Mouse (Mus musculus): ENCODE data around the gene Fgfr2.

Fgfr2 gene

DNA sequence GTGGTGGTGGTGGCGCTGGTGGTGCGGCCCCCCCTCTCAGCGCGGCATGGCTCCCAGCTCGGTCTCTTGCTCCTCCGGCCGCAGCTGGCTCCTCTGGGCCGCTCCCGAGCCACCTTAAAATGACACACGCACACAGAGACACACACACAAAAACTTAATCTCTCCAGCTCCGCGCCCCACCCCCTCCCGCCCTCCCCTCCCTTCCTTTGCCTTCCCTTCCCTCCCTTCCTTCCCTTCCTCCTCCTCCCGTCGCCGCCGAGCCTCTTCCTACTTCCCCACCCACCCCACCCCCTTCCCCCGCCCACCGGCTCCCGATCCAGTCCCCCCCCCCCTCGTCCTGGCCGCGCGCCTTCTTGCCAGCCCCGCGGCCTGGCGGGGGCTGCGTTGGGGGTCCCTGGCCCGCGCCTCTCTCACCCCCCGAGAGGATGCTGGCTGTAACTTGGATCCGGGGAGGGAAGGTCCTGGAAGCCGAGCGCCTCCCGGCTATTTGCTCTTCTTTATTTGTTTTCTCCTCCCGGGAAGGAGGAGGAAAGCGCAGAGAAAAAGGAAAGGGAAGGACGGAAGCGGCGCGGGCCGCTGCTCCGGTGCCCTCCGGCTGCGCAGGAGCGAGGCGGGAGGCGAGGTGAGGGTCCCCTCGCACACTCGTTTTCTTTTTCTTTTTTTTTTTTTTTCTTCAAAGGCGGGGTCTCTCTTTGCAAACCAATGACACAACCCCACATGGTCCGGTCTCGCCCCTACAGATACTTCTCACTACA lies at the start of gene Fgfr2:
Fgfr2 (minus strand) TSS at position 107 of the 755 bp plus-strand sequence.
- DNase-seq: peak; percentile 66

DNA sequence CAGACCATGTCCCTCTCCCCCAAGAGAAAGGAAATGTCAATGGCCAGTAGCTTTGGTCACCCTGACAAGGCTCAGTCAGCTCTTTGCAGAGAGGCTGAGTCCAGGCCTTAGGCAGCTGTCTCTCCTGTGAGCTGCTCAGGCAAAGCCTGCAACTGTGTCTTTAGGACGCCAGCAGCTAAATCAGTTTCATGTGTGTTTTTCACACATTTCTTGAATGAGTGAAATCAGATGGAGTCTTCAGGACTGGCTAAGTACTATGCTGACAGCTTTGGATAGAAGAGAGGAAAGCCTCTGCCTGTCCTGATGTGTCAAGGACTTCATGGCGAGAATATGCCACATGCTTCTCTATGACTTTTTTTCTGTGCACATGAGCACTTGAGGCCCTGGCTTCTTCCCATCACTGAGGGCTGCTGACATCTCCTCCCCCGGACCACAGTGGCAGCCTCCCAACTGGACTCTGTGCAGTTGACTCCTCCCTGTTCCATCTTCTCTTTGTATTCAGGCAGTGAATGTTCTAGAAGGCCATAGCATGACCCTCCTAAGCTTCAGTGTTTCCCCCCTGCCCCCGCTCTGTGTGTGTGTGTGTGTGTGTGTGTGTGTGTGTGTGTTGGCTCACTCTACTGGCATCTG lies 48.4 kb upstream of the Fgfr2 start:
- no peak for DNase-seq

DNA sequence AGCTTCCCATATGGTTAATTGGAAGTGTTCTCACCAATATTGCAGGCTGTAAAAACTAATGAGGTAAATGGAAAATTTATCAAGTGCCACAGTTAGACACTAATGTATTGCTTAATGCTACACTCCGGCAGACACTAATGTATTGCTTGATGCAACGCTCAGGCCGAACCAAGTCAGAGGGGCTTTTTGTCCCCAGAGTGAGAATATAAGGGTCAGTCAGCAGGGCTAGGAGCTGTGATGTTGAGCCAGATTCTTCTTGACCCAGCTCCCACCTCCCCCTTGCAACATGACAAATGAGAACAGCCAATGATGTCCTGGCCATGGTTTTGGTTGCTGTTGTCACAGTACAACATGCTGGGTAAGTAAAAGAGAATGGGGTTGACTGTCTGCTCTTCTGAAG lies 45.8 kb upstream of the Fgfr2 start:
- no peak for DNase-seq

DNA sequence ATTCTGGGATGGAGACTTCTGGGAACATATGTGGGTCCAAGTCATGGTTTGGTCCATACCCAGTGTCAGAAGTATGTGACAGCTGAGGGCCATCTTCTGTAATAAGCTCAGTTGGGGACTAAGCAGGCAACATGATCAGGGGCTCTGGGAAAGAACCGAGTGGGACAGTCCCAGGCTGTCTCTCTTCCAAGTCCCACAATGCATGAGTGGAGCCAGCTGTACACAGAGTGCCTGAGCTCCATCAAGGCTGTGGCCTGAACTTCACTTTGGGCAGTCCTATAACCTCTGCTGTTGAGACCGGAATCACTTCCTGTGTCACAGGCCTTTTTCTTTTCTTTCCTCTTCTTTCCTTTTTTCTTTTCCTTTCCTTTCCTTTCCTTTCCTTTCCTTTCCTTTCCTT lies 44.8 kb upstream of the Fgfr2 start:
- DNase-seq: no peak

DNA sequence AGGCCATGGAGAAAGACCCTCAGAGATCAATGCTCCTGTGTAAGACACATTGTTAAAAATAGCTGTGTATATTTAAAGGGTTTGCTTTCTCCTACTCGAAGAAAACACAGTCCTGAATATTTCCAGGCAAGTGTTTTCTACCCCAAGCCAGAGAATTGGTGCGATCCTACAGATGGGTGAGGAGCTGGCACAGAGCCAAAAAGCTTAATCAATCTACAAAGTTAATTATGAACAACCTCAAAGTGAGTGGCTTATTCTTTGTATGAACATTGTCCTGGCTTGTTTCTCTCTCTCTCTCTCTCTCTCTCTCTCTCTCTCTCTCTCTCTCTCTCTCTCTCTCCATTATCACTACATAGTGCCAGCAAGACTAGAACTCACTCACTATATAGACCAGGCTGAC lies 41.6 kb upstream of the Fgfr2 start:
- peak; percentile 21 for DNase-seq

DNA sequence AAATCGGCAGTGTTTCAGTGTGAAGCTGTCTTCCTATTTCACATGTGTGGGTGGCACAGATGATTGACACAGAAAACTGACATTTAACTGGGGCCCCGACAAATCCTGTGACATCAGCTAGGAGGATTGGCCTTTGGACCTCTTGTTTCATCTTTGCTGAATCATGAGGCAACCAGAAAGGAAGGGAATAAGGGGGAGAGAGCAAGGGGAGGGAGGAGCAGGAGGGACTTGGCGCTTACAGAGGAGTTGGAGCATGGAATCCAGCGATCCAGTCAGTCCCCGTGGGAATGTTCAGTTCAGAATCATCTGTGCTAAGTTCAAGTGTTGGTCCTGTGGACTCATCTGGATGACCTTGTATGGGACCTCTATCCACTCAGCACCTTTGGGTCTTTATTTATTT lies 39.9 kb upstream of the Fgfr2 start:
- no peak for DNase-seq

DNA sequence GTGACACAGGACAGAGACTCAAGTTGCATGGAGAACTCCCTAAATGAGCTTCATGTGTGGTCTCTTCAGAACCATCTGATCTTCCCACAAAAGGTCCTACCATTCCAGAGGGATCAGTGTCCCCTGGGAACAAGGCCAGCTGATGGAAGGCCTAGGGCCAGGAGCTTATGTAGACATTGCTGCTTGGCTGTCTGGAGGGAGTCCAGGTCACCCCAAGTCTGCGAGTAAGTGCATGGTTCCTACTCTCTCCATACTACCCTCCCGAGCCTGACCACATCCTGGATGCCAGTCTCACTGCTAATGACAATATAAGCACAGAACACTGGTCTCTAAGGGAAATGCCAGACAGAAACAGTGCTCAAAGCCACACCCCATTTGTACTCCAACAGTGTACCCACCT lies 39.0 kb upstream of the Fgfr2 start:
- no peak for DNase-seq

DNA sequence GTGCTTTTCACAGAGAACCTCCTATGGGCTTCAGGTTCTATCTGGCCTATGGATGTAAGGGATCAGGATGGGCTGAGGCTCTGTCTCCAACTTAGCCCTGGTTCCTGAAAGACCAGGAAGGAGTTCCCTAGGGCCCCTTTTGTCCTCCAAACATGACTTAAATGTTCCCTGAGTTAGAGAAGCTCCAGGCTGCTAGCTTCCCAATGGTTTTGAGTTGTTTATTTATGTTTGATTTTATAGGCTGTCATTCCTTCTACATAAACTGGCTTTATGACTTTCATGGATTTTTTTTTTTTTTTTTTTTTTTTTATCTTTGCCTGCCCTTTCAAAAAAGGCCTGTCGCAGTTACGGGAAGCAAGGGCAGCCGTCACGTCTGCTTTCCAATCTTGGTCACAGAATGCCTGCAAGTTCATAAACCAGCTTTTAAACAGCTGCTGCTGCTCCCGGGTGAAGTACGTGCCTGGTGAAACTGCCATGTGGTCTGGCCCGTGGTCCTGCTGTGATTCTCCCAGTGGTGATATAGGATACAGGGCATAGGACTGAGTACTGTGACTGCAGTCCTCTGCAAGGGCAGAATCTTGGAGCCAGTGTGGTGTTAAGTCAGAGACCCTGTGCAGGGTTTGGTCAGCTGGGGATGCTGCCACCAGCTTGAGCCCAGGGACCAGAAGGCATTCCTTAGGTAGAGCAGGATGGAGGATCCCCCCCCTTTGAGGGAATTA lies 38.4 kb upstream of the Fgfr2 start:
- DNase-seq: no peak

DNA sequence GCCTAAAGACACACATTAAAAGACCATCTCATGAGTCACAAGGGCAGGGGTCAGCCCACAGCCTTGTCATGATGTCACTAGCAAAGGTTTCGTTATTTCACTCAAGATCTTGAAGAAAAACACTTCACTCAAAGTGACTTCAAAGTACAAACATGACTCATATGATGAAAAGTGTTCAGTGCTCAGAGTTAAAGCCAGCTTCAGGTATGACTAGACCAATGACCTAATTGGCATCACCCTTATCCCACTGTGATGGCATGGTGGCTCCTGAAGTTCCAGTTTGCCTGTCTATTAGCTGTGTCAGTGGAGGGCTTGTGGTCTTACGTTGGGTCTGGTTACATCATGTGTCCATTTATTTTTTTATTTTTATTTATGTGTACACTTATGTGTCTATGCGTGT lies 36.4 kb upstream of the Fgfr2 start:
- no peak for DNase-seq

DNA sequence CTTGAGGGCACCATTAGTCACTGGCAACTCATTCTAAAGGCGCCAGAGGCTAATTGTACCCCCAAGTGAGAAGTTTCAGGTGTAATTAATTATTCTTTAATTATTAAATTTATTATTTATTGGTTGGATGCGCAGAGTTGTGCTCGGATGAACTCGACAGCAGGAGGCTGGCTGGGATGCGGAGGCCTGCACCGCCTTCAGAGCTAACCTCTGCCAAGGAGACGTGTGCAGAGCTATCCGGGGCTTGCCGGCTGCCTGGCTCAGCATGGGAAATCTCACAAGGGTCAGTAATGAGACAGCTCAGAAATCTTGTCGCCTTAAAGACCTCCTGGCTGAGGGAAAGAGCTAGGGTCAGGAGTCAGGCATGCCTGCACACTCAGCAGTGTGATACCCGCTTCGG lies 32.5 kb upstream of the Fgfr2 start:
- no peak for DNase-seq

DNA sequence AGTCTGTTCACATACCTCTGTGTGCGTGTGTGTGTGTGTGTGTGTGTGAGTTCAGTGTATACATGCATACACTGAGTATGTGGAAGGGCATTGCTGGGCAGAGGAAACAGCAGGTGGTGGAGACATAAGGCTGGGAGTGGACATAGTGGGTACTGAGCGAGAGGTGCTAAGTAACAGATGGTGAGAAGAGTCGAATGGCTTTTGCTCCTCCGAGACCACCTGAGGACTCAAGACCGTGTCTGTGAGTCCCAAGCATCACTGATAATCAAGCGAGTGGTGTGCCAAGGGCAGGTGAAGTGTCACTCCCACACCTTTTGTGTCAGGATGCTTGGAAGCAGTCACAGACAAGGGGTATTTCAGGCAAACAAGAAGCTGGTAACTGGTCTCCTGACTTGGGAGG lies 31.7 kb upstream of the Fgfr2 start:
- no peak for DNase-seq

DNA sequence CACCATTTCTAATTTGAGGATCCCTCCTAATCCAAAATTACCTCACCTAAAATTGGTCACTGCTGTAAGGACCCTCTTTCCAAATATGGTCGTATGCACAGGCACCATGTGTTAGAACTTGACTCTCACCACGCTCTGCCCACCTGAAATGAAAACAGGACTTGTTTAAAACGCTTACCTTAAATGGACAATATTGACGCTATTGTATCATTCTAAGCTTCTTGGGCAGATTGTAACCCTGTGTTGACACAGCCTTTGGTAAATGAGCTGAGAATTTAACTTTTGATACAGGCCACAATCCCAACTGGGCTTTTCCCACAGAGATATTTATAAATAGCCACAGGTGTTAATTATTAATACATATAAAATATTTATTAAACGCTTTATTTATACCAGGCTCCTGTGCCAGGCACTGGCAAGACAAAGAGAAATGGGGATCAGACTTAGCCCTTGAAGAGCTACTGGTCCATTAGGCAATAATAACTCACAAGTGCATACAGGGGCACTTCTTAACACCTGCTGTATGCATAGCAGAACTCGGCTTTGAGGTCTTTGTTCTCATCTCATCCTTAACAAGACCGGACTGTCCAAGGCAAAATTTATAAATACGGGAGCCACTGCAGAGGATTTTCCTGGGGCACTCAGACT lies 16.7 kb upstream of the Fgfr2 start:
- DNase-seq: no peak

DNA sequence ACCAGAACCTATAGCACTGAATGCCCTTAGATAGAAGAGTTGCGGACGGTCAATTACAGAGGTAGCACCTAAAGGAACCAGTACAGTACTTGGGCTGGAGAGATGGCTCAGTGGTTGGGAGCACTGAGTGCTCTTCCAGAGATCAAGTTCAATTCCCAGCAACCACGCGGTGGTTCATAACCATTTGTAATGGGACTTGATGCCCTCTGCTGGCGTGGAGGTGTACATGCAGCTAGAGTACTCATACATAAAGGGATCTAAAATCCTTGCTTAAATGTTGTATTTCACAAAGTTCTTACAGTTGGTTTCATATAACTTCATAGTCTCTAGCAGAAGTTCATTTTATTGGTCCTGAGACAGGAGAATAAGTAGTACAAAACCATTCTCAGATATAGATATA lies 10.4 kb upstream of the Fgfr2 start:
- DNase-seq: no peak

DNA sequence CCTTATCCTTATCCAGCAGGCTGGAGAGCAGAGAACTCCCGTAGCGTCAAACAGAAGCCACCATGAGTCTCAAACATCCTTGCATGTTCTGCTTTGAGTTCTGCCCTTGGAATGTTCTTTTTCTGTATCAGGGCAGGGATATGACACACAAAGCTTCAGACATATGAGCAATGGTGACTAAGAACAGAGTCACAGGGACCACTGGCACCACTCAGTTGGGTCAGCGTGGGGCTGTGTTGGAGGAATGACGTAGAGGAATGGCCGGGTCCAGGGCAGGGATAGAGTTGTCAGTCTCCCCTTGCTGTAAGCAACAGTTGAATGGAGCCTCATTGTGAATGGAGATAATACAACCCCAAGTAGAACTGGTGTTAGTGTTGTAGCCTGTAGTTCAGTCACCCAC lies 9.6 kb upstream of the Fgfr2 start:
- DNase-seq: no peak

DNA sequence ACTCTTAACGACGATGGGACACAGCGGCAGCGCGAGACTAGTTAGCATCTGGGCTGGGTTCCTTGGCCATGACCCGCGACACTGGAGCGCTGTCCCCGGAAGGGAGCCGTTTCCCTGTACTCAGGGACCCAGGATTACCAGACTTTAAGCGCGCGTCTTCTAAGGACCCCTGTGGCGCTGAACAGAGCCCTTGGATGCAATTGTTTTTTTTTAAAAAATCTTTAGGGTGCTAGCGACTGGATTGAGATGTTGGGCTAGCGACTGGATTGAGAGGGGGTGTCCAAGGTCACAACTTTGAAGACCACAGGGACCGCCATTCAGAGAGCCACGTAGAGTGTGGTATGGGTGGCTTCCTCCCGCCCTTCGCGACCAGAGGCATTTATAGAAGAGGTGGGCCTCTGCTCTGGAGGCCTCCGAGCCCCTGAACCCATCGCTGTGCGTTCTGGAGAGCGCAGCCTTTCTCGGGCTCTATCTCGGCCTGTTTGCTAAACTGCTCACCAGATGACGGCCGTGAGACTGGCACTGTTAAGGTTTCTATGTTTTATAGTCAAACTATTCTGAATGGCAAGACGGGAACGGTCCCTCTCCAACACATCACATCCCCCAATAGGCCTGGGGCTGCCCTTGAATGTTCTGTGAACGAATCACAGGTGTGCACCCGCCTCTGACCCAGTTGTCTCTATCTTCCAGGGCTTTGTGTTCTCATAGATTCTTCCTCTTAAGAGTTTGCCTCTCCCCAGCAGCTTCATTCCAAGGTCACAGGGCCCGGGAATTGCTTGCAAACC lies 1.7 kb upstream of the Fgfr2 start:
- DNase-seq: no peak

DNA sequence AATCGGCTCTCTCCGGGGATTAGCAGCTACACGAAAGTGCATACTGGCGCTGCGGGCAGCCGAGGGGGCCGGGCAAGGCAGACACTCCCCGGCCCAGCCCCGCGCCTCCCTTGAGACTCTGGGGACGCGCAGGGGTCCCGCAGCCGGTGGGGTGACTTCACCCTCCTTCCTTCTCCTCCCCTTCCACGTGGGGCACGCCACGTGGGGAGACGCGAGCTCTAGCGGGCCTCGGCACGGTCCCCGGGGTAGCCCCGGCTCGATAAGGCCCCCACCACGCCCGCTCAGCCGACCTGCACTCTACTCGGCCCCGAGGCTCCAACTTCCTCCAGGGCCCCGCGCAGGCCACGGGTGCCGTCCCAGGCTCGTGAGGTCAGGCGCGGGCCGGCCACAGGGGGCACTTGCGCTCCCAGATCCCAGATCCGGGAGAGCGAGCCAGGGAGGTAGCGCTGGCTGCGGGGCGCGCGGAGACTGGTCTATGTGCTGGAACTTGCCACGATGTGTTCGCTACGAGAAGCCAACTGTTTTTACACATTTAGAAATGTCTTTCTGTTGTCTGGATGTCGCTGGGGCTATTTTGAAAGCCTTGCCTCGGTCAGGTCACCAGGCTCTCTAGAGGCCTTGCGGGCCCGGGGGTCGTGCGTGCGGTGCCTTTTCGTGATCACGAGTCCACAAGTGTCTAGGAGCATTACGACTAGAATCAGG lies 1.0 kb upstream of the Fgfr2 start, which contains the start of gene Ctbp2:
Ctbp2 (minus strand) TSS at position 356 of the 702 bp plus-strand sequence.
- DNase-seq: peak; percentile 67

DNA sequence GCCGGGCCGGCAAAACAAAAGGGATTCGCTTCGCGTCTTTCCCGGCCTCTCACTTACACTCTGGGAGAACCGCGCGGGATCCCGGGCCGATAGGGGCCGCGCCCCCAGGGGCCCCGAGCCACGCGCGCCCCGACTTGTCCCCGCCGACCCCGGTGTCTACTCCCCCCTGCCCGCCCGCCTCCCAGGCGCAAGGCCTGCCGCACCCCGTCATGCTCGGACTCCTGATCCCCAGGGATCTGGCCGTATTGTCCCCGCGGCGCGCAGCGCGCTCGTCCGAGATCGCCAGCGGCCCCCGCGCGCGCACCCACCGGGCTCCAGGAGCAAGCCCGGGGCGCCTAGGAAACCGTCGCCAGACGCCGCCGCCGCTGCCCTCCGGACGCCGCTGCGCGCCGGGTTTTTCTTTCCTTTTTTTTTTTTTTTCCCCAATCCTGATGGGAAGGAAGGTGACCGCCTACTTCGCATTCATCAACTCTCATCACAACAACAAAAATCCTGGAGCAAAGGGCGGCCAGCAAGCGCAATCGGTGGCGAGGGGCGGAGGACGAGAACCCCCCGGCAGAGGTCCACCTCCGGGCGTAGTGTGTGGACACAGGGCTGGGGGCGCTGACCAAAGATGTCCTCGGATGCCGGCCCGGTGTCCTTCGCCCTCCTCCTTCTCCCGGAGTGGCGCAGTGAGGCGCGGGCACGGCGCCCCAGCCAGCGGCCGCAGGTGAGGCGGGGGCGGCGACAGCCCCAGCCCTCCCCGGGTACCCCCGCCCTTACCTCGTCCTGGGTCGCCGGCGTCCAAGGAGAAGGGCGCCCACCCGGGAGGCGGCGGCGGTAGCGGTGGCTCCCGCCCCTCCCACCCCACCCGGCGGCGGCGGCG lies 539 bp downstream of the Fgfr2 start:
- DNase-seq: peak; percentile 53

DNA sequence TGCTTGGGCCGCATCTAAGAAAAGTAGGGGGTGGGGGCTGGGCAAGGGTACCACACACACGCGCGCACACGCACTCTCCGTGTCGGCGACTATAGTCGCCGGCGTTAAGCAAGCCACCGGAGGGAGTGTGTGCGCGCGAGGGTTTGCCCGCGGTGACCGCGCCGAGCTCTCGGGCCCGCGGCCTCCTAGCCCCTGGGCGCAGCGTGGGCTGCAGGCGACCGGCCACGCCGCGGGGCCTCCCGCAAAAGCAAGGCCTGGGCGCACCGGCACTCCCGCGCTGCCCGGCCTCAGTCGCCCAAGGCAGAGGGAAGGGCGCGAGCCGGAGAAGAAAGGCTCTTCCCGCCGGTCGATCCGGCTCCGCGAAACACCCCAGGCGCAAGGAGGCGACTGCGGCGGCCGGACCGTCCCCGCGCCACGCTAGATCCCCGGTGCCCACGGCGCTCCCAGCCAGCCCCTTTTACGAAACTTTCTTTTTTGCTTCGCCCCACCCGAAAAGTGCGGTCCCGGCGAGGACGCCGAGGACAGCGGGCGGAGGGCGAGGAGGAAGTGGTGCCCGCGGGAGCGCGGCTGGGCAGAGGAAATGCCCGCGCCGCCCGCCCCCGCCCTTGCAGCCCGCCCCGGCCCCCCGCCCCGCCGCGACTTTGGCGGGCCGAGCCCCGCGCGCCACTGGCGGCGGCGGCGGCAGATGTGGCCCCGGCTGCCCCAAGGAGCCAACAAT lies 1.3 kb downstream of the Fgfr2 start:
- peak; percentile 42 for DNase-seq

DNA sequence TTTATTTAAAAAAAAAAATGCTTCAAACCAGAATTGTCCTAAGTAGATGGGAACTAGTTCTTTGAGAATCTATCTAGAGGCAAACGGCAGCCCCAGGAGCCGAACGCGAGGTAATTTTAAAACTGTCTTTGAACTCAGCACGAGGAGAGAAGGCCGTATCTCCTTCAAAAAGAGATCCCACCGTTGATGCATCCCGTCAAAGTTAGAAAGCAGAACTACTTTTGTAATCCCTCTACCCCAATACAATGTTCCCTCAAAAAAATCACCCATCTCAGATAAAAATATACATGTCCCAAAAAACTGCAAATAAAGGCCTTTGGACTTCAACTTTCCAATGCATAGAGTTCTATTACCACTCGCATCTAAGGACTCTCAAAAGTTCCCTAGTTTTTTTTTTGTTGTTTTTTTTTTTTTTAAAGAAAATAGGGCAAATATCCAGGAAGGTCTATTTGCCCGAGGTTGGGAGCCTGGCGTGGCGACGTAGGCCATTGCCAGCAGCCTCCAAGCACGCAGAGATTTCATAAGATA lies 2.0 kb downstream of the Fgfr2 start:
- no peak for DNase-seq

DNA sequence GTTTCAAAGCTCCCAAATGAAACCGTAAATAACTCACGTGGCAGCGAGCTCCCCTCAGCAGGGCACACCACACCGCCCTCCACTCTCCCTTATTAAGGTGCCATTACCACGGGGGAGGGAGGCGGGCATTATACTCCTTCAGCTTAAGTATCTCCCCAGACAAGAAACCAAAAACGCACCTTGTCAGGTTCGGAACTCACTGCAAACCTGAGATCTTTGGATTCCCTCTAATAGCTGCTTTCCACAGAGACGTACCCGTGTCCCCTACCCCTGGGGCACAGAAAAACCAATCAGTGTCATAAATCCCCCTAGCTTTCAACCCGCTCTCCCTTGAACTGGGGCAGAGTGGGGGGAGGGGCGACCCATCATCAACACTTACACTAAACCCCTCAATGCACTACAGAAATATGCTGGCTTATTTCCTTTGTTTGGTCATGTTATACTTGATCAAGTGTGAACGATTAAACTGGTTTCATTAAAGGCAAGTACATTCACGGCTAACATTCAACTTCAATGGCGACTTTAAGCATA lies 2.9 kb downstream of the Fgfr2 start:
- no peak for DNase-seq

Measured in right cerebral cortex, postnatal 4 days (tissue).